Mouse (Mus musculus) cerebellum, adult (tissue): ENCODE results near the gene Gm4924.
A peak's percentile ranks its signal among the peaks of the same experiment; 100 is the strongest.

Experiments
- ATAC-seq: cut with Nextera tagmentation; 2 replicates; pipeline ENCODE4 v1.9.2; 2017; ENCODE audit warnings: mild to moderate bottlenecking, moderate library complexity, mixed read lengths; ENCODE audit not compliant: insufficient number of reproducible peaks, low FRiP score, low TSS enrichment

Gene Gm4924

GRCm38 (mm10) chr10:82354083-82355010 is at the start of gene Gm4924:
Gene Gm4924, plus strand, starts transcription at chr10:82354255.
- ATAC-seq: peak; percentile 100

- no peak for ATAC-seq
These were observed 37.6 kb upstream of the Gm4924 start, which contains the start of gene 4932415D10Rik for GRCm38 (mm10) chr10:82316482-82316881. Gene 4932415D10Rik, minus strand, starts transcription at chr10:82316582.

GRCm38 (mm10) chr10:82320134-82320533 is 33.9 kb upstream of the Gm4924 start:
- ATAC-seq: no peak

GRCm38 (mm10) chr10:82329826-82330225 is 24.2 kb upstream of the Gm4924 start:
- no peak for ATAC-seq

DNA sequence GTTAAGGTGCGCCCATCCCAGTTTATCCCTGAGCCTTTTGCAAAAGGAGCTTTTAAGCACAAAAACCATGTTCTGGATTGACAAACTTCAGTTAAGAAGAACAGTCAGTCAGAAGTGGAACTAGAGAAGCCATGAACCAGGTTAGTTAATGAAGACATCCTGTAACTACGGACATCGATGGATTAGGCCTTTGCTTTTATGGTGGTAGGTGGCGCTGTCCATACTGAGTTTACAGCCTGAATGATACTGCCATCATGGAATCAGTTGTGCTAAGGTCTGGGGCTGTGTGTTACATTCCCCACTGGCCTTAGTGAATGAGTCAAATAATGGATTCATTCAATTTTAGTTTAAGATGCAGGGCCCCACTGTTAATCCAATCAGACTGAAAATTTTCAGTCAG is 1.3 kb downstream of the Gm4924 start:
- ATAC-seq: no peak

- ATAC-seq: no peak
These were observed 7.9 kb downstream of the Gm4924 start for GRCm38 (mm10) chr10:82361911-82362310.

DNA sequence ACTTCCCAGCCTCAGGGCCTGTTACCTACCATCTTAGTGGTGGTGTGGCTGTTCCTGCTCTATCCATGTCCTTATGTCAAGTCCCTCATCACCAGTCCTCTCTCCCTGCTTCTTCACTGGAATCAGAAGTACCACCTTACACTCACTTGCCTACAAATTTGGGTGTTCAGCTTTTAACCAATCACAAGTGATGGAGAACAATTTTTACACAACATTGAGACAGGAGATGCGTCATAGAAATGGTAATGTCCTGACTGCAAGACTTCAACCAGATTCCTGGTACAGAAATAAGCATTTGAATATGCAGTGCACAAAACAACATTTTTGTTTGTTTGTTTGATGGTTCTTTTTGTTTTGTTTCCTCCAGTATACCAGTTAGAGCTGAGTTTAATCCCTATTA is 28.9 kb downstream of the Gm4924 start:
- no peak for ATAC-seq

GRCm38 (mm10) chr10:82409511-82409910 is 55.5 kb downstream of the Gm4924 start:
- ATAC-seq: no peak

GRCm38 (mm10) chr10:82423631-82424030 is 69.6 kb downstream of the Gm4924 start:
- no peak for ATAC-seq
